Mouse (Mus musculus) hindbrain, embryonic 16.5 days (tissue): ENCODE measurements at regions not wholly inside any gene's neighbourhood (a gene's known extent, or its start where the extent isn't known, plus 50 kb on each side); places are given as distances from the start of the nearest gene placed in this dataset.

ENCODE experiments used
- ATAC-seq: fragments of 200-750 bp; cut with Nextera tagmentation; 2 replicates; pipeline ENCODE4 v1.8.0; 2017; ENCODE audit warnings: moderate TSS enrichment, moderate library complexity
- H3K27ac ChIP-seq: fragments of 300-500 bp; sonication (generic); 2 replicates; pipeline ENCODE4 v1.5.1; 2014; ENCODE audit warnings: low read depth, mild to moderate bottlenecking, control low read depth, low read length, moderate library complexity
- H3K27me3 ChIP-seq: fragments of 300-500 bp; sonication (generic); replicated peaks from 2 replicates; pipeline ENCODE4 v1.6.1; 2014; ENCODE audit warnings: low read length; ENCODE audit not compliant: control insufficient read depth, insufficient read depth
- H3K36me3 ChIP-seq: fragments of 300-500 bp; sonication (generic); 2 replicates; pipeline ENCODE4 v1.6.1; 2014; ENCODE audit warnings: mild to moderate bottlenecking, low read length, moderate library complexity, mixed read lengths; ENCODE audit not compliant: control insufficient read depth, insufficient read depth
- H3K4me1 ChIP-seq: fragments of 300-500 bp; sonication (generic); 2 replicates; pipeline ENCODE4 v1.6.1; 2014; ENCODE audit warnings: low read depth, low read length; ENCODE audit not compliant: control insufficient read depth, insufficient read depth
- H3K4me2 ChIP-seq: fragments of 300-500 bp; sonication (generic); 2 replicates; pipeline ENCODE4 v1.6.1; 2014; ENCODE audit warnings: mild to moderate bottlenecking, low read length, control low read depth, moderate library complexity
- H3K4me3 ChIP-seq: fragments of 300-500 bp; sonication (generic); 2 replicates; pipeline ENCODE4 v1.5.1; 2014; ENCODE audit warnings: mild to moderate bottlenecking, low read length, control low read depth, moderate library complexity
- H3K9ac ChIP-seq: fragments of 300-500 bp; sonication (generic); 2 replicates; pipeline ENCODE4 v1.6.1; 2014; ENCODE audit warnings: low read depth, mild to moderate bottlenecking, control low read depth, low read length, moderate library complexity
- H3K9me3 ChIP-seq: fragments of 300-500 bp; sonication (generic); 2 replicates; pipeline ENCODE4 v1.6.1; 2014; ENCODE audit warnings: mild to moderate bottlenecking, low read length, moderate library complexity; ENCODE audit not compliant: control insufficient read depth
- WGBS: fragments of 180-500 bp; shearing (Covaris S2); extraction: QIAGEN DNeasy Blood & Tissue Kit; methylation state at CpG from one replicate; pipeline ENCODE4 v1.1.7; 2014; 5-methylcytosine and 5-hydroxymethylcytosine counted together

GRCm38 (mm10) chr6:95769808-95770207, 51.2 kb upstream of the Suclg2 start:
- H3K4me3 ChIP-seq = no peak overlapping the region
- H3K27me3 ChIP-seq = no peaks in the 10 kb centered on the region
- H3K36me3 ChIP-seq = no peaks in the 10 kb centered on the region
- no peaks in the 10 kb centered on the region for H3K4me1 ChIP-seq
- H3K4me2 ChIP-seq = no peak overlapping the region
- WGBS = 87% methylated on average over 3 of the region's 3 CpGs
- no peak for ATAC-seq
- no peak overlapping the region for H3K9ac ChIP-seq
- H3K9me3 ChIP-seq = no peaks in the 10 kb centered on the region
- no peak overlapping the region for H3K27ac ChIP-seq

GRCm38 (mm10) chr6:95801651-95802050, 83.1 kb upstream of the Suclg2 start:
- no peaks in the 10 kb centered on the region for H3K27me3 ChIP-seq
- no peak overlapping the region for H3K9ac ChIP-seq
- 76% methylated on average over 6 of the region's 6 CpGs for WGBS
- no peaks in the 10 kb centered on the region for H3K4me1 ChIP-seq
- no peak overlapping the region for H3K4me3 ChIP-seq
- no peaks in the 10 kb centered on the region for H3K36me3 ChIP-seq
- ATAC-seq = no peak
- H3K4me2 ChIP-seq = no peak overlapping the region
- H3K27ac ChIP-seq = no peak overlapping the region
- no peaks in the 10 kb centered on the region for H3K9me3 ChIP-seq

GRCm38 (mm10) chr6:95841502-95841901, 122.9 kb upstream of the Suclg2 start:
- Histone ChIP-seq H3K36me3 (no peaks in the 10 kb centered on the region), H3K4me3 (no peak overlapping the region), H3K27me3 (no peaks in the 10 kb centered on the region), H3K27ac (no peak overlapping the region), H3K4me2 (no peak overlapping the region), H3K9ac (no peak overlapping the region), H3K9me3 (no peaks in the 10 kb centered on the region; the same call in 1 of the 2 replicates), H3K4me1 (no peaks in the 10 kb centered on the region)
- 68% methylated on average over 3 of the region's 3 CpGs for WGBS
- ATAC-seq = no peak

GRCm38 (mm10) chr6:95846536-95846935, 127.9 kb upstream of the Suclg2 start:
- Histone ChIP-seq H3K36me3 (no peaks in the 10 kb centered on the region), H3K9ac (no peak overlapping the region), H3K4me3 (no peak overlapping the region), H3K27me3 (no peaks in the 10 kb centered on the region), H3K27ac (no peak overlapping the region), H3K4me2 (no peak overlapping the region), H3K4me1 (no peaks in the 10 kb centered on the region), H3K9me3 (no peaks in the 10 kb centered on the region; the same call in 1 of the 2 replicates)
- WGBS = 86% methylated on average over 1 of the region's 1 CpGs
- ATAC-seq = no peak

- no peak for ATAC-seq
- Histone ChIP-seq H3K4me2 (no peak overlapping the region), H3K4me3 (no peak overlapping the region), H3K9ac (no peak overlapping the region), H3K4me1 (no peaks in the 10 kb centered on the region), H3K27me3 (no peaks in the 10 kb centered on the region), H3K36me3 (no peaks in the 10 kb centered on the region), H3K27ac (no peak overlapping the region), H3K9me3 (no peaks in the 10 kb centered on the region)
- WGBS = 81% methylated on average over 6 of the region's 6 CpGs
Measured at GRCm38 (mm10) chr6:95875463-95875862, 156.9 kb upstream of the Suclg2 start.

GRCm38 (mm10) chr6:95876320-95876719, 157.7 kb upstream of the Suclg2 start:
- H3K27ac ChIP-seq = no peak overlapping the region
- WGBS = 47% methylated on average over 2 of the region's 2 CpGs
- no peak overlapping the region for H3K4me2 ChIP-seq
- no peaks in the 10 kb centered on the region for H3K4me1 ChIP-seq
- H3K9ac ChIP-seq = no peak overlapping the region
- no peak for ATAC-seq
- no peaks in the 10 kb centered on the region for H3K9me3 ChIP-seq
- H3K27me3 ChIP-seq = no peaks in the 10 kb centered on the region
- no peak overlapping the region for H3K4me3 ChIP-seq
- no peaks in the 10 kb centered on the region for H3K36me3 ChIP-seq

- H3K4me2 ChIP-seq = no peak overlapping the region
- 91% methylated on average over 4 of the region's 4 CpGs for WGBS
Measured at GRCm38 (mm10) chr6:95886645-95887044, 168.0 kb upstream of the Suclg2 start.

GRCm38 (mm10) chr6:95902551-95902950, 184.0 kb upstream of the Suclg2 start:
- H3K9ac ChIP-seq = no peak overlapping the region
- no peak for ATAC-seq
- no peaks in the 10 kb centered on the region for H3K36me3 ChIP-seq
- no peaks in the 10 kb centered on the region for H3K27me3 ChIP-seq
- no peak overlapping the region for H3K4me3 ChIP-seq
- no peaks in the 10 kb centered on the region for H3K9me3 ChIP-seq
- peaks cover 4% of the 10 kb centered on the region; the same call in 1 of the 2 replicates for H3K4me1 ChIP-seq
- WGBS = 93% methylated on average over 2 of the region's 2 CpGs
- H3K27ac ChIP-seq = no peak overlapping the region
- H3K4me2 ChIP-seq = no peak overlapping the region

More at GRCm38 (mm10) chr6:95886645-95887044, 168.0 kb upstream of the Suclg2 start:
- no peak overlapping the region for H3K4me3 ChIP-seq
- no peaks in the 10 kb centered on the region for H3K27me3 ChIP-seq
- no peak for ATAC-seq
- no peak overlapping the region for H3K9ac ChIP-seq
- no peak overlapping the region for H3K27ac ChIP-seq
- H3K36me3 ChIP-seq = no peaks in the 10 kb centered on the region
- H3K9me3 ChIP-seq = no peaks in the 10 kb centered on the region
- no peaks in the 10 kb centered on the region for H3K4me1 ChIP-seq

- peak; percentile 52 for ATAC-seq
- H3K4me3 ChIP-seq = no peak overlapping the region
- H3K9me3 ChIP-seq = no peaks in the 10 kb centered on the region
- WGBS = 30% methylated on average over 10 of the region's 10 CpGs
- H3K27ac ChIP-seq = no peak overlapping the region
- H3K4me1 ChIP-seq = peaks cover 4% of the 10 kb centered on the region; the same call in 1 of the 2 replicates
- no peaks in the 10 kb centered on the region for H3K27me3 ChIP-seq
- no peak overlapping the region for H3K9ac ChIP-seq
- no peaks in the 10 kb centered on the region for H3K36me3 ChIP-seq
- H3K4me2 ChIP-seq = no peak overlapping the region
Measured at GRCm38 (mm10) chr6:95904085-95904633, 185.6 kb upstream of the Suclg2 start.

GRCm38 (mm10) chr6:95905057-95905456, 186.5 kb upstream of the Suclg2 start:
- Histone ChIP-seq H3K27ac (no peak overlapping the region), H3K4me2 (no peak overlapping the region), H3K9me3 (no peaks in the 10 kb centered on the region), H3K4me3 (no peak overlapping the region), H3K36me3 (no peaks in the 10 kb centered on the region), H3K27me3 (no peaks in the 10 kb centered on the region), H3K4me1 (peaks cover 4% of the 10 kb centered on the region; the same call in 1 of the 2 replicates), H3K9ac (no peak overlapping the region)
- ATAC-seq = no peak
- WGBS = 82% methylated on average over 8 of the region's 8 CpGs
